Mouse (Mus musculus): Measurements from ENCODE around the gene Cox6a1. TPM values are rescaled to one million over a fixed set of nuclear protein-coding genes. Genes with fewer than 3 reads are reported as not detected.

Cox6a1 gene
- polyA plus RNA-seq, 1 experiment from 2014 or later = 700 TPM

GRCm38 (mm10) chr5:115347564-115347963 lies 1.2 kb downstream of the Cox6a1 start:
- Histone ChIP-seq H3K27ac (replicated peaks) (peak overlapping the region; percentile 75), H3K4me3 (replicated peaks) (peak overlapping the region; percentile 96), H3K27me3 (no peaks in the 10 kb centered on the region), H3K9me3 (replicated peaks) (no peaks in the 10 kb centered on the region), H3K36me3 (replicated peaks) (peaks cover 45% of the 10 kb centered on the region), H3K4me1 (replicated peaks) (peaks cover 37% of the 10 kb centered on the region), H3K9ac (peak overlapping the region; percentile 82), H3K4me2 (peak overlapping the region; percentile 78)
- ATAC-seq (ENCODE audit: insufficient read depth) = peak; percentile 53
- WGBS (ENCODE audit: insufficient replicate concordance) = under 1% methylated on average over 5 of the region's 5 CpGs

DNA sequence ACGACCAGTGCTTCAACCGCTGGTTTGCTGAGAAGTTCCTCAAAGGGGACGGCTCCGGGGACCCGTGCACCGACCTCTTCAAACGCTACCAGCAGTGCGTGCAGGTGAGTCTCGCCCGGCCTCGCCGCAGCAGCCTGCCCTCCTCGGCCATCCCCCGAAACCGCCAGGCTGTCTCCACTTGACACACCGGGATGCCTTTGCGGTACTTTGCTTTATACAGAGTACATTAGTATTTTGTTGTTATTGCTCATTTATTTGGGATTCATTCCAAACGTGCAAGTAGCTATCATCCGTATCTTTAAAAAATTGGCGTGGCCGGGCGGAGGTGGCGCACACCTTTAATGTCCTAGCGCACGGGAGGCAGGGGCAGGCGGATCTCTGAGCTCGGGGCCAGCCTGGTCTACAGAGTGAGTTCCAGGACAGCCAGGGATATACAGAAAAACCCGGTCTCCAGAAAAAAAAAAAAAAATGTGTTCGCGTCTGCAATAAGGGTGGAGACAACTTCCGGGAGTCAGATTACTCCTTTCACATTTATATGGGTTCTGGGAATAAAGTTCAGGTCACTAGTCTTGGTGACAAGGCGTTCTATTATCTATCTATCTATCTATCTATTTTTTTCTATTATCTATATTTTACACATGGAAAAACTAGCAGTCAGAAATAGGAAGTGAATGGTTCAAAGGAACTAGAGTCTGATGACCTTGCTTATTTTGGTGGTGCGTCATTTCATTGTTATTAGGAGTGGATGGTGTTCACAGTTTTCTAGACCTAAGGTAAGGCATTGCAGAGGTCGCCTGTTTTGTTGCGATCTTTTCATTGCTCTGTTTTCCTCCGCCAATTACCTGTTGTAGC lies 7.2 kb downstream of the Cox6a1 start:
- peak overlapping the region; percentile 88 for H3K4me3 ChIP-seq (replicated peaks)
- peaks cover 56% of the 10 kb centered on the region for H3K4me1 ChIP-seq (replicated peaks)
- H3K27ac ChIP-seq (replicated peaks) = peak overlapping the region; percentile 89
- ATAC-seq (ENCODE audit: insufficient read depth) = peak; percentile 50
- H3K36me3 ChIP-seq (replicated peaks) = peaks cover 57% of the 10 kb centered on the region
- no peaks in the 10 kb centered on the region for H3K9me3 ChIP-seq (replicated peaks)
- H3K9ac ChIP-seq = peak overlapping the region; percentile 89
- no peaks in the 10 kb centered on the region for H3K27me3 ChIP-seq
- WGBS (ENCODE audit: insufficient replicate concordance) = 6% methylated on average over 36 of the region's 36 CpGs
- peak overlapping the region; percentile 84 for H3K4me2 ChIP-seq

DNA sequence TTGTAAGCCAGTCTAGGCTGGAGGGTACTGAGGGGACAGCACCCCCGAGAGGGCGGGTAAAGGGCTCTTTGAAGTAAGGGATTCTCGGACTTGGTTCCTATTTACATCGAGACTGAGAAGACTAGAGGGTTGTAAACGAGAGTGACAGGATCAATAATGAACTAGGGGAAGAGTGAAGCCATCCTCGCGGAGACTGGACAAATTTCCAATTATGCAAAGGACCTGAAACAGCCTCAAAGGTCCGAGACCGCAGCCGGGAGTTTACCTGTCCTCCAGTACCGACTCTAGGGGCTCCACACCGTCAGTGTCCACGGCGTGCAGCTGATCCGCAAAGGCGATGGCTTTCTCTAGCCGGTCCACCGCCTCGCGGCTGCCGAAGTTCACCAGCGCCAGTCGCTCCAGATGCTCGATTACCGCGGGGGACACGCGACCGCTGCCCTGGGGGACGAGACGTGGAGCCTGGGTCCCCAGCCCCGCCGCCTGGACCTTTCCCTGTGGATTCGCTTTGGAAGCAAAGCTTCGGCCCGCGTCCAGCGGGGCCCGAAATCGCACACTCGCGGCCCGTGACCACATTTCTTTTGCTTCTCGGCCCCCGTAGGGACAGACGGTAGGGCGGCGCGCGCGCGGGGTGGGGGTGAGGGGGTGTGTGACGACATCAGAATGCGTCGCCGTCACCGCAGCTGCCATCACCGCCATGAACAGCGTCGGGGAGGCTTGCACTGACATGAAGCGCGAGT lies 8.0 kb downstream of the Cox6a1 start, which contains the start of the genes Gatc and Triap1:
Gatc (minus strand) TSS at position 602 of the 737 bp plus-strand sequence.
Triap1 (plus strand) TSS at position 649 of the 737 bp plus-strand sequence.
- Histone ChIP-seq H3K4me1 (replicated peaks) (peaks cover 56% of the 10 kb centered on the region), H3K36me3 (replicated peaks) (peaks cover 57% of the 10 kb centered on the region), H3K4me3 (replicated peaks) (peak within 1 kb of the TSS; percentile 88), H3K27ac (replicated peaks) (peak within 1 kb of the TSS; percentile 89), H3K9ac (peak within 1 kb of the TSS; percentile 89), H3K27me3 (no peaks in the 10 kb centered on the region), H3K4me2 (peak within 1 kb of the TSS; percentile 84), H3K9me3 (replicated peaks) (no peaks in the 10 kb centered on the region)
- under 1% methylated on average over 62 of the region's 62 CpGs for WGBS (ENCODE audit: insufficient replicate concordance)
- ATAC-seq (ENCODE audit: insufficient read depth) = peak; percentile 91

- Histone ChIP-seq H3K4me1 (replicated peaks) (peaks cover 62% of the 10 kb centered on the region), H3K27me3 (no peaks in the 10 kb centered on the region), H3K9ac (peak overlapping the region; percentile 89), H3K4me3 (replicated peaks) (peak overlapping the region; percentile 88), H3K27ac (replicated peaks) (peak overlapping the region; percentile 89; the same call in 1 of the 2 replicates), H3K4me2 (peak overlapping the region; percentile 84), H3K36me3 (replicated peaks) (peaks cover 57% of the 10 kb centered on the region), H3K9me3 (replicated peaks) (no peaks in the 10 kb centered on the region)
- no peak for ATAC-seq (ENCODE audit: insufficient read depth)
- WGBS (ENCODE audit: insufficient replicate concordance) = 9% methylated on average over 7 of the region's 7 CpGs
These were observed 8.8 kb downstream of the Cox6a1 start for GRCm38 (mm10) chr5:115340007-115340406.

DNA sequence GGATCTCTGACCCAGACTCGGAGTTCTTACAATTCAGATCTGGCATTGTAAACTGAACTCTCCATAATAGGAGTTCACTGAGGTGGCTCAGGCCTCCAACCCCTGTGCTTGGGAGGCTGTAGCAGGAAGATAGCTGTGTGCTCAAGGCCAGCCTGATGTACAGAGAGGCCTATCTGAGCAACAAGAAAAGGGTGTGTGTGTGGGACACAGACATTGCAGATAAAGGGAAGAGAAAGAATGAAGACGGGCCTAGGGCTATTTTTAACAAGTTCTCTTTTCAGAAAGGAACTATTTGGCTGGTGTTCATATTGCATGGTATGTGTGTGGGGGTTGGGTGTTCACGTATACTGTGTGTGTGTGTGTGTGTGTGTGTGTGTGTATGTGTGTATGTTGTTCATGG lies 15.2 kb downstream of the Cox6a1 start:
- ATAC-seq (ENCODE audit: insufficient read depth) = peak; percentile 95
- H3K4me3 ChIP-seq (replicated peaks) = peak overlapping the region; percentile 19
- peak overlapping the region; percentile 54 for H3K4me2 ChIP-seq
- peaks cover 86% of the 10 kb centered on the region for H3K36me3 ChIP-seq (replicated peaks)
- peak overlapping the region; percentile 89 for H3K27ac ChIP-seq (replicated peaks)
- H3K27me3 ChIP-seq = no peaks in the 10 kb centered on the region
- 13% methylated on average over 3 of the region's 3 CpGs for WGBS (ENCODE audit: insufficient replicate concordance)
- peaks cover 91% of the 10 kb centered on the region for H3K4me1 ChIP-seq (replicated peaks)
- H3K9ac ChIP-seq = peak overlapping the region; percentile 38
- H3K9me3 ChIP-seq (replicated peaks) = no peaks in the 10 kb centered on the region

DNA sequence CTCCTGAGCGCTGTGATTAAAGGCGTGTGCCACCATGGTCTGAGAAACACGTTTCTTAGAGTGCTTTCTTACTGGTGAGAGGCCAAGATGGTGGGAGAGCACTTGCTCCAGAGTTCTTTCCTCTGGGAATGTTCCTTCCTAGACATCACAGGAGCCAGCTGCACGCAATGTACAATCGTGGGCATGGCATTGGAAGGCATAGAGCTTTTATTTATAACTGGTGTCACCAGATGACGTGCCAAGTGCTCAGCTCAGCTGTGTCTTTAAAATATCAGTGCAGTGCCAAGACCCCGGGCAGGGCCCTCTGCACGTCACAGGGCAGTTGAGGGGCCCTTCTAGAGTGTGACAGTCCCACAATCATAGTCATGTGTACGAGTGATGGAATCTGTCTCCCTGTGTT lies 17.8 kb downstream of the Cox6a1 start:
- Histone ChIP-seq H3K27me3 (no peaks in the 10 kb centered on the region), H3K4me3 (replicated peaks) (no peak overlapping the region), H3K27ac (replicated peaks) (peak overlapping the region; percentile 46; the same call in 1 of the 2 replicates), H3K36me3 (replicated peaks) (peaks cover 68% of the 10 kb centered on the region), H3K4me2 (no peak overlapping the region), H3K9me3 (replicated peaks) (no peaks in the 10 kb centered on the region), H3K9ac (no peak overlapping the region; the same call in 1 of the 2 replicates), H3K4me1 (replicated peaks) (peaks cover 86% of the 10 kb centered on the region)
- 72% methylated on average over 9 of the region's 9 CpGs for WGBS (ENCODE audit: insufficient replicate concordance)
- no peak for ATAC-seq (ENCODE audit: insufficient read depth)

GRCm38 (mm10) chr5:115327610-115328548 lies 20.9 kb downstream of the Cox6a1 start:
- peak overlapping the region; percentile 84 for H3K4me3 ChIP-seq (replicated peaks)
- H3K27me3 ChIP-seq = no peaks in the 10 kb centered on the region
- no peaks in the 10 kb centered on the region for H3K9me3 ChIP-seq (replicated peaks)
- ATAC-seq (ENCODE audit: insufficient read depth) = 0 out of 2 replicates have a peak, but pooled peaks have one; percentile 0
- peaks cover 68% of the 10 kb centered on the region for H3K4me1 ChIP-seq (replicated peaks)
- H3K27ac ChIP-seq (replicated peaks) = peak overlapping the region; percentile 96
- peak overlapping the region; percentile 86 for H3K4me2 ChIP-seq
- H3K9ac ChIP-seq = peak overlapping the region; percentile 97
- H3K36me3 ChIP-seq (replicated peaks) = peaks cover 37% of the 10 kb centered on the region
- WGBS (ENCODE audit: insufficient replicate concordance) = under 1% methylated on average over 55 of the region's 55 CpGs

GRCm38 (mm10) chr5:115326875-115327609 lies 21.7 kb downstream of the Cox6a1 start, which contains the start of gene Srsf9:
Gene Srsf9, plus strand, starts transcription at chr5:115327177.
- peaks cover 60% of the 10 kb centered on the region for H3K4me1 ChIP-seq (replicated peaks)
- H3K9ac ChIP-seq = peak within 1 kb of the TSS; percentile 97

GRCm38 (mm10) chr5:115326256-115326831 lies 22.4 kb downstream of the Cox6a1 start:
- Histone ChIP-seq H3K9me3 (replicated peaks) (no peaks in the 10 kb centered on the region), H3K4me1 (replicated peaks) (peaks cover 53% of the 10 kb centered on the region), H3K27me3 (no peaks in the 10 kb centered on the region), H3K27ac (replicated peaks) (peak overlapping the region; percentile 96), H3K4me3 (replicated peaks) (peak overlapping the region; percentile 84), H3K36me3 (replicated peaks) (peaks cover 22% of the 10 kb centered on the region), H3K4me2 (peak overlapping the region; percentile 86), H3K9ac (peak overlapping the region; percentile 97)
- peak; percentile 83 for ATAC-seq (ENCODE audit: insufficient read depth)
- WGBS (ENCODE audit: insufficient replicate concordance) = 7% methylated on average over 11 of the region's 11 CpGs

More at GRCm38 (mm10) chr5:115326875-115327609, 21.7 kb downstream of the Cox6a1 start, which contains the start of gene Srsf9:
- H3K27ac ChIP-seq (replicated peaks) = peak within 1 kb of the TSS; percentile 96
- peaks cover 29% of the 10 kb centered on the region for H3K36me3 ChIP-seq (replicated peaks)
- peak; percentile 90 for ATAC-seq (ENCODE audit: insufficient read depth)
- H3K4me2 ChIP-seq = peak within 1 kb of the TSS; percentile 86
- under 1% methylated on average over 85 of the region's 97 CpGs for WGBS (ENCODE audit: insufficient replicate concordance)
- H3K27me3 ChIP-seq = no peaks in the 10 kb centered on the region
- H3K4me3 ChIP-seq (replicated peaks) = peak within 1 kb of the TSS; percentile 84
- no peaks in the 10 kb centered on the region for H3K9me3 ChIP-seq (replicated peaks)
